In genomic region chr17:23786510-23786931, GRCm38 (mm10) we compare ENCODE assay signal across 8 mouse cellular contexts. TPM values are rescaled to one million over a fixed set of nuclear protein-coding genes. Genes with fewer than 3 reads are reported as not detected.
DNase-seq lines count a peak whose midpoint lies in the region; ATAC-seq and TF ChIP-seq lines count a peak whose summit lies in the region.

No protein-coding gene starts in this region.

- peak; percentile 9 for ATAC-seq in activated CD4-positive, CD25-positive, alpha-beta regulatory T cell, adult 4 months
- ATAC-seq in inflammation-experienced regulatory T-cells, adult 6 months = peak; percentile 25

- H3K36me3 ChIP-seq in kidney, adult 2 months (ENCODE audit: control insufficient read depth, insufficient read depth, low read length) = no peaks in the 10 kb centered on the region
- no peaks in the 10 kb centered on the region for H3K36me3 ChIP-seq in midbrain, embryonic 10.5 days

- peak overlapping the region; percentile 59 for H3K4me3 ChIP-seq in kidney, adult 2 months (ENCODE audit: insufficient read depth, low read depth, low read length)
- peak overlapping the region; percentile 67 for H3K4me3 ChIP-seq in midbrain, embryonic 10.5 days

- DNase-seq in kidney, adult 2 months = peak; percentile 30
- DNase-seq in kidney, postnatal 14 days = no peak
- peak; percentile 58 for DNase-seq in embryo, embryonic 11 days
- peak; percentile 39 for DNase-seq in midbrain, embryonic 10.5 days (ENCODE audit: low spot score)
- no peak for DNase-seq in thymus, postnatal 36 days
- DNase-seq in Muller cell, postnatal 12 days (ENCODE audit: inconsistent ontology term) = no peak

- H3K27me3 ChIP-seq in kidney, adult 2 months (replicated peaks; ENCODE audit: control insufficient read depth, insufficient read depth, low read length) = no peaks in the 10 kb centered on the region
- no peaks in the 10 kb centered on the region for H3K27me3 ChIP-seq in midbrain, embryonic 10.5 days (ENCODE audit: low read depth, poor library complexity, severe bottlenecking)

- H3K9me3 ChIP-seq in midbrain, embryonic 10.5 days (replicated peaks) = no peaks in the 10 kb centered on the region

- no peak for TF ChIP-seq CTCF in kidney, adult 2 months (conservative IDR thresholded peaks at IDR 0.05; ENCODE audit: insufficient read depth, insufficient read length, low read depth, low read length)

- WGBS in kidney, adult 2 months = 14% methylated on average over 13 of the region's 13 CpGs
- WGBS in midbrain, embryonic 10.5 days = 15% methylated on average over 13 of the region's 13 CpGs

- peak overlapping the region; percentile 41; the same call in 1 of the 2 replicates for H3K27ac ChIP-seq in kidney, adult 2 months (ENCODE audit: insufficient read depth, low read depth, low read length)
- peak overlapping the region; percentile 88 for H3K27ac ChIP-seq in midbrain, embryonic 10.5 days (replicated peaks)

- H3K4me1 ChIP-seq in kidney, adult 2 months (ENCODE audit: control insufficient read depth, insufficient read depth, low read length) = peaks cover 6% of the 10 kb centered on the region; the same call in 1 of the 2 replicates
- H3K4me1 ChIP-seq in midbrain, embryonic 10.5 days = peaks cover 36% of the 10 kb centered on the region

- no peak for TF ChIP-seq POLR2A in kidney, adult 2 months (IDR thresholded peaks at IDR 0.05; ENCODE audit: low read depth, low read length)

RNA-seq across cellular contexts. Expression of gene Flywch2, which starts 0.6 kb away (rescaled TPM):
- polyA plus RNA-seq in kidney, adult 2 months (2012; rRNA removed) = 9.3 and 12.2 TPM in 2 replicates
- polyA plus RNA-seq in activated CD4-positive, CD25-positive, alpha-beta regulatory T cell, adult 4 months (2017; shearing (Covaris generic)) = 1 to 10 TPM; 2.2 to 3.2 TPM
- polyA plus RNA-seq in inflammation-experienced regulatory T-cells, adult 6 months (2017; shearing (Covaris generic)) = 1 to 10 TPM; 1.3 to 3.1 (median 2.3) TPM
- 19.5 and 23.4 TPM in 2 replicates for polyA plus RNA-seq in midbrain, embryonic 10.5 days (2016; fragmentation: Nextera tagmentation; extraction: Ambion mirVana)

RNA-seq across cellular contexts. Expression of gene Srrm2, which starts 3.8 kb away (rescaled TPM):
- polyA plus RNA-seq in kidney, adult 2 months (2012; rRNA removed) = 394 and 443 TPM in 2 replicates
- polyA plus RNA-seq in activated CD4-positive, CD25-positive, alpha-beta regulatory T cell, adult 4 months (2017; shearing (Covaris generic)) = 100 to 1,000 TPM; 234 to 326 TPM
- 100 to 1,000 TPM; 271 to 328 (median 302) TPM for polyA plus RNA-seq in inflammation-experienced regulatory T-cells, adult 6 months (2017; shearing (Covaris generic))
- polyA plus RNA-seq in midbrain, embryonic 10.5 days (2016; fragmentation: Nextera tagmentation; extraction: Ambion mirVana) = 509 and 515 TPM in 2 replicates

RNA-seq across cellular contexts. Expression of gene Flywch1, which starts 15.1 kb away (rescaled TPM):
- polyA plus RNA-seq in kidney, adult 2 months (2012; rRNA removed) = 41.7 and 45.2 TPM in 2 replicates
- 10 to 100 TPM; 13.2 to 13.3 TPM for polyA plus RNA-seq in activated CD4-positive, CD25-positive, alpha-beta regulatory T cell, adult 4 months (2017; shearing (Covaris generic))
- 10 to 100 TPM; 13.2 to 15.6 (median 13.7) TPM for polyA plus RNA-seq in inflammation-experienced regulatory T-cells, adult 6 months (2017; shearing (Covaris generic))
- 187 and 202 TPM in 2 replicates for polyA plus RNA-seq in midbrain, embryonic 10.5 days (2016; fragmentation: Nextera tagmentation; extraction: Ambion mirVana)

RNA-seq across cellular contexts. Expression of gene Kremen2, which starts 40.9 kb away (rescaled TPM):
- polyA plus RNA-seq in kidney, adult 2 months (2012; rRNA removed) = 0.17 and 0.27 TPM in 2 replicates
- polyA plus RNA-seq in activated CD4-positive, CD25-positive, alpha-beta regulatory T cell, adult 4 months (2017; shearing (Covaris generic)) = 1 to 10 TPM in 1 of 2 experiments, under 1 TPM in 1; 0.71 to 1.2 TPM
- polyA plus RNA-seq in inflammation-experienced regulatory T-cells, adult 6 months (2017; shearing (Covaris generic)) = 1 to 10 TPM in 2 of 3 experiments, under 1 TPM in 1; 0.78 to 3.2 (median 1.1) TPM
- 1.7 and 2.3 TPM in 2 replicates for polyA plus RNA-seq in midbrain, embryonic 10.5 days (2016; fragmentation: Nextera tagmentation; extraction: Ambion mirVana)

RNA-seq across cellular contexts. Expression of gene Elob, which starts 42.4 kb away (rescaled TPM):
- polyA plus RNA-seq in kidney, adult 2 months (2012; rRNA removed) = 687 and 762 TPM in 2 replicates
- 100 to 1,000 TPM; 686 to 746 TPM for polyA plus RNA-seq in activated CD4-positive, CD25-positive, alpha-beta regulatory T cell, adult 4 months (2017; shearing (Covaris generic))
- 100 to 1,000 TPM; 674 to 762 (median 707) TPM for polyA plus RNA-seq in inflammation-experienced regulatory T-cells, adult 6 months (2017; shearing (Covaris generic))
- 1,078 TPM in 2 replicates for polyA plus RNA-seq in midbrain, embryonic 10.5 days (2016; fragmentation: Nextera tagmentation; extraction: Ambion mirVana)

Comparison
In these comparisons a context has a peak if more than half of its experiments do, and no peak if none do; other contexts are left out.
1. DNase-seq: peak in kidney, adult 2 months (single experiment), embryo, embryonic 11 days (single experiment) and midbrain, embryonic 10.5 days (single experiment); none in kidney, postnatal 14 days (single experiment), thymus, postnatal 36 days (0 of 2) and Muller cell, postnatal 12 days (single experiment).